Mouse (Mus musculus) midbrain, embryonic 16.5 days (tissue): ENCODE measurements around the gene Dram1. TPM values are rescaled to one million over a fixed set of nuclear protein-coding genes. Genes with fewer than 3 reads are reported as not detected.

ENCODE experiments used
- ATAC-seq: fragments of 200-750 bp; cut with Nextera tagmentation; 2 replicates; pipeline ENCODE4 v1.8.0; 2017; ENCODE audit warnings: moderate TSS enrichment
- H3K27ac ChIP-seq: fragments of 300-500 bp; sonication (generic); 2 replicates; pipeline ENCODE4 v1.5.1; 2014; ENCODE audit warnings: mild to moderate bottlenecking, low read length, mixed read lengths
- H3K27me3 ChIP-seq: fragments of 300-500 bp; sonication (generic); 2 replicates; pipeline ENCODE4 v1.6.1; 2014; ENCODE audit warnings: low read depth, low read length, mixed read lengths; ENCODE audit not compliant: control insufficient read depth, insufficient read depth
- H3K36me3 ChIP-seq: fragments of 300-500 bp; sonication (generic); 2 replicates; pipeline ENCODE4 v1.6.1; 2014; ENCODE audit warnings: mild to moderate bottlenecking, low read length, moderate library complexity, mixed read lengths; ENCODE audit not compliant: control insufficient read depth, insufficient read depth
- H3K4me1 ChIP-seq: fragments of 300-500 bp; sonication (generic); 2 replicates; pipeline ENCODE4 v1.6.1; 2014; ENCODE audit warnings: mild to moderate bottlenecking, low read length, mixed read lengths; ENCODE audit not compliant: control insufficient read depth, insufficient read depth
- H3K4me2 ChIP-seq: fragments of 300-500 bp; sonication (generic); 2 replicates; pipeline ENCODE4 v1.6.1; 2014; ENCODE audit warnings: mild to moderate bottlenecking, low read length, mixed read lengths
- H3K4me3 ChIP-seq: fragments of 300-500 bp; sonication (generic); 2 replicates; pipeline ENCODE4 v1.5.1; 2014; ENCODE audit warnings: low read depth, mild to moderate bottlenecking, low read length, moderate library complexity, mixed read lengths
- H3K9ac ChIP-seq: fragments of 300-500 bp; sonication (generic); 2 replicates; pipeline ENCODE4 v1.6.1; 2014; ENCODE audit warnings: low read depth, low read length, mixed read lengths
- H3K9me3 ChIP-seq: fragments of 300-500 bp; sonication (generic); replicated peaks from 2 replicates; pipeline ENCODE4 v1.6.1; 2014; ENCODE audit warnings: mild to moderate bottlenecking, low read length, mixed read lengths; ENCODE audit not compliant: control insufficient read depth, poor library complexity, severe bottlenecking
- WGBS: fragments of 180-500 bp; shearing (Covaris S2); extraction: QIAGEN DNeasy Blood & Tissue Kit; methylation state at CpG from one replicate; pipeline ENCODE4 v1.1.7; 2014; 5-methylcytosine and 5-hydroxymethylcytosine counted together
- polyA plus RNA-seq: library from polyadenylated mRNA; unstranded; fragments of >200 nt; fragmentation: Nextera tagmentation; extraction: Ambion mirVana; gene quantifications from 2 replicates; pipeline ENCODE4 v1.2.1, GENCODE M21; 2015

The Dram1 gene
- polyA plus RNA-seq, 1 experiment from 2014 or later, result 0.80 TPM

- Histone ChIP-seq H3K4me2 (no peak overlapping the region), H3K36me3 (no peaks in the 10 kb centered on the region), H3K27ac (no peak overlapping the region), H3K4me1 (no peaks in the 10 kb centered on the region), H3K9ac (no peak overlapping the region), H3K27me3 (no peaks in the 10 kb centered on the region), H3K4me3 (no peak overlapping the region), H3K9me3 (no peaks in the 10 kb centered on the region)
- WGBS, result 64% methylated on average over 10 of the region's 10 CpGs
- ATAC-seq, result 0 out of 2 replicates have a peak, but pooled peaks have one; percentile 29
Measured at GRCm38 (mm10) chr10:88390096-88390790, 11.4 kb upstream of the Dram1 start.

- WGBS, result 71% methylated on average over 4 of the region's 4 CpGs
- no peak overlapping the region for H3K4me3 ChIP-seq
- H3K4me2 ChIP-seq, result no peak overlapping the region
- no peaks in the 10 kb centered on the region for H3K9me3 ChIP-seq
- no peak overlapping the region for H3K9ac ChIP-seq
- ATAC-seq, result no peak; the same call in 1 of the 2 replicates
- H3K36me3 ChIP-seq, result no peaks in the 10 kb centered on the region
- H3K4me1 ChIP-seq, result no peaks in the 10 kb centered on the region
- no peaks in the 10 kb centered on the region for H3K27me3 ChIP-seq
- no peak overlapping the region for H3K27ac ChIP-seq
Measured at GRCm38 (mm10) chr10:88389576-88389975, 10.7 kb upstream of the Dram1 start.

GRCm38 (mm10) chr10:88386251-88386650 lies 7.4 kb upstream of the Dram1 start:
- H3K4me1 ChIP-seq, result peaks cover 7% of the 10 kb centered on the region
- WGBS, result 79% methylated on average over 6 of the region's 6 CpGs
- no peaks in the 10 kb centered on the region for H3K36me3 ChIP-seq
- H3K4me2 ChIP-seq, result no peak overlapping the region
- H3K27ac ChIP-seq, result no peak overlapping the region
- H3K9ac ChIP-seq, result no peak overlapping the region
- H3K9me3 ChIP-seq, result no peaks in the 10 kb centered on the region
- no peaks in the 10 kb centered on the region for H3K27me3 ChIP-seq
- H3K4me3 ChIP-seq, result no peak overlapping the region
- ATAC-seq, result no peak

- 85% methylated on average over 6 of the region's 6 CpGs for whole genome bisulfite sequencing
- Histone ChIP-seq H3K4me2 (no peak overlapping the region), H3K9me3 (no peaks in the 10 kb centered on the region), H3K27ac (no peak overlapping the region), H3K36me3 (no peaks in the 10 kb centered on the region), H3K4me1 (peaks cover 11% of the 10 kb centered on the region), H3K27me3 (no peaks in the 10 kb centered on the region), H3K9ac (no peak overlapping the region), H3K4me3 (no peak overlapping the region)
- no peak for ATAC-seq
Measured at GRCm38 (mm10) chr10:88385758-88386157, 6.9 kb upstream of the Dram1 start.

- H3K27me3 ChIP-seq, result no peaks in the 10 kb centered on the region
- WGBS, result 93% methylated on average over 11 of the region's 11 CpGs
- peaks cover 16% of the 10 kb centered on the region for H3K4me1 ChIP-seq
- H3K27ac ChIP-seq, result no peak overlapping the region
- no peak for ATAC-seq
- H3K36me3 ChIP-seq, result no peaks in the 10 kb centered on the region
- no peaks in the 10 kb centered on the region for H3K9me3 ChIP-seq
- no peak overlapping the region for H3K4me2 ChIP-seq
- no peak overlapping the region for H3K4me3 ChIP-seq
- H3K9ac ChIP-seq, result no peak overlapping the region
Measured at GRCm38 (mm10) chr10:88385290-88385689, 6.4 kb upstream of the Dram1 start.

DNA sequence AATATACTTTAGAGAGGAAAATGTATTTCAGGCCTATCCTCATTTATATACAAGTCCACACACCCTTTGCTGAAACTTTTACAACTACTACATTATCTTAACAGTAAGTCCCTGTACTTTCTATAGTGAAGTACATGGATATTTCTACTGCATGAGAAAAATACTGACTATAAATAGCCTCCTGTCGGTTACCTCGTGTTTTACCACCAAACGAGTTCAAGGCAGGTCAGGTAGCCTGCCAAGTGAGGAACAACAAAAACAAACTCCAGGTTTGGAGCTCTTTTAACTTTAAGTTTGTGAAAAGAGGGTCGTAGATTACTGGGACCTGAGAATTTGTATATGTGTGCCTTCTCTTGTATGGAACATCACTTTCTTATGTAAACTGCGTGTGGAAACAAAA lies 5.2 kb upstream of the Dram1 start:
- H3K36me3 ChIP-seq, result no peaks in the 10 kb centered on the region
- H3K4me1 ChIP-seq, result peaks cover 19% of the 10 kb centered on the region
- WGBS, result 77% methylated on average over 5 of the region's 5 CpGs
- no peaks in the 10 kb centered on the region for H3K27me3 ChIP-seq
- H3K9me3 ChIP-seq, result no peaks in the 10 kb centered on the region
- no peak overlapping the region for H3K9ac ChIP-seq
- no peak for ATAC-seq
- no peak overlapping the region for H3K27ac ChIP-seq
- no peak overlapping the region for H3K4me2 ChIP-seq
- H3K4me3 ChIP-seq, result no peak overlapping the region

DNA sequence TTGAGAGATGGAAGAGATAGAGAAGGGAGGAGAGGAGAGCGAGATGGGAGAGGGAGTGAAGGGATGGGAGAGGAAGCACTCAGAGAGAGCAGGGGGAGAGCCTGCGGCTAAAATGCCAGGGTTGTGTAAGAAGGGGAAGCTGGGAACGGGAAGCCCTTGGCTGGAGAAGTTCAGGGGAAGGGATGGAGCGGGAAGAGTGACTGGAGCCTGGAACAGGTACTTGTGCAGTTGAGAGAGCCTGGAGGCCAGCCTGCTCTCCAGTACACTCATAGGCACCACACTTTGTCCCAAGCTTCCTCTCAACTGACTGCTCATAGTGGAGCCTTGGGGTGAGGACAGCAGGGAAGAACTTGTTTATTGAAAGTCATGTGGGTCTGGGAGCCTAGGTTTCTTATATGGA lies 4.6 kb upstream of the Dram1 start:
- no peaks in the 10 kb centered on the region for H3K27me3 ChIP-seq
- H3K4me1 ChIP-seq, result peaks cover 22% of the 10 kb centered on the region
- H3K4me3 ChIP-seq, result no peak overlapping the region
- no peak overlapping the region for H3K9ac ChIP-seq
- no peak for ATAC-seq
- H3K36me3 ChIP-seq, result no peaks in the 10 kb centered on the region
- 91% methylated on average over 3 of the region's 4 CpGs for WGBS
- H3K27ac ChIP-seq, result no peak overlapping the region
- H3K9me3 ChIP-seq, result no peaks in the 10 kb centered on the region
- no peak overlapping the region for H3K4me2 ChIP-seq

DNA sequence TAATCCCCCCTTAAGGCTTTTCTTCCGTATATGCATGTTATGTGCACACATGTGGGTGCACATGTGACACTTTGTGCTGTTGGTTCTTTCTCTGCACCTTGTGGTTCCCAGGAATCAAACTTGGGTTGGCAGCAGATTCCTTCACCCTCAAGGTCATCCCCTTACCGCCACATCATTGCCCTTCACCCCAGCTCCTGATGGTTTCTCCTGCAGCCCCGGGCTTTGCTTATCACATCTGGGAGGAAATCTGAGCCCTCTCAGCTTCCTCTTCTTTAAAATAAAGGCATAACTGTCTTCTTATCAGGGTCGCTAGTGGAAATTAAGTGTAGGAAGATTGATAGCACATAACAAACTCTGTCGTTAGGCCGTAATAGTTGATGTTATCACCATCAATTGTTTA lies 3.1 kb upstream of the Dram1 start:
- H3K4me3 ChIP-seq, result no peak overlapping the region
- H3K4me1 ChIP-seq, result peaks cover 23% of the 10 kb centered on the region
- no peak overlapping the region for H3K9ac ChIP-seq
- H3K27me3 ChIP-seq, result no peaks in the 10 kb centered on the region
- H3K36me3 ChIP-seq, result no peaks in the 10 kb centered on the region
- no peak overlapping the region for H3K27ac ChIP-seq
- no peak overlapping the region for H3K4me2 ChIP-seq
- no peak for ATAC-seq
- WGBS, result 88% methylated on average over 6 of the region's 6 CpGs
- no peaks in the 10 kb centered on the region for H3K9me3 ChIP-seq

DNA sequence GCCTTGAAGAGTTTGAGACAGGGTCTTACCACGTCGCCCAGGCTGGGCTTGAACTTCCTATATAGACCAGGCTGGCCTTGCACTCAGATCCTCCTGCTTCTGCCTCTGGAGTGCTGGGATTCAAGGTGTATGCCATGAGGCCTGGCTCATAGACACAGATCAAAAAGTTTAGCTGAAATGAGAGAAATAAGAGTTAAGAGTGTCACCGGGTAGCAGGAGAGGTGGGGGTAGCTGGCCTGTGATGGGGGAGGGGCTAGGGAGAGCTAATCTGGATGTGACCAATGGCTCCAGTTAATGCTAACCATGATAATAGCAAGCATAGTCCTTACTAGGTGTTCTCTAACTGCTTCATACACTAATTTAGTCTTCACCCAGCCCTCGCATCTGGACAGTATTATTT lies 2.4 kb upstream of the Dram1 start:
- Histone ChIP-seq H3K9me3 (no peaks in the 10 kb centered on the region), H3K4me2 (peak overlapping the region; percentile 93; the same call in 1 of the 2 replicates), H3K27me3 (no peaks in the 10 kb centered on the region), H3K36me3 (no peaks in the 10 kb centered on the region), H3K4me1 (peaks cover 23% of the 10 kb centered on the region), H3K9ac (no peak overlapping the region), H3K4me3 (no peak overlapping the region), H3K27ac (no peak overlapping the region)
- WGBS, result 77% methylated on average over 4 of the region's 4 CpGs
- no peak for ATAC-seq
